In genomic region chr7:74043562-74044138, GRCm38 (mm10) we compare ENCODE assay signal across 12 mouse cellular contexts. TPM values are rescaled to one million over a fixed set of nuclear protein-coding genes. Genes with fewer than 3 reads are reported as not detected.
A peak's percentile ranks its signal among the peaks of the same experiment; 100 is the strongest.
DNase-seq lines count a peak whose midpoint lies in the region; ATAC-seq and TF ChIP-seq lines count a peak whose summit lies in the region.
"Had no signal": no experiment of that assay in that cellular context is flagged by ENCODE, and none has a peak within 500 bp of the region (broad histone marks: within the 10 kb centered on the region; RNA-seq: fewer than 3 reads in every experiment).

No protein-coding gene starts in this region.

- no peaks in the 10 kb centered on the region for H3K27me3 ChIP-seq in forebrain, embryonic 14.5 days (replicated peaks; ENCODE audit: control insufficient read depth, insufficient read depth, low read length)
- 0 out of 2 replicates have a peak, but pooled peaks cover 3% of the 10 kb centered on the region for H3K27me3 ChIP-seq in forebrain, postnatal 0 days (ENCODE audit: insufficient read depth, low read length)

- 52% methylated on average over 13 of the region's 13 CpGs for WGBS in forebrain, embryonic 14.5 days
- WGBS in forebrain, postnatal 0 days: 48% methylated on average over 13 of the region's 13 CpGs

- no peaks in the 10 kb centered on the region for H3K9me3 ChIP-seq in forebrain, embryonic 14.5 days (replicated peaks; ENCODE audit: control insufficient read depth, low read length)
- H3K9me3 ChIP-seq in forebrain, postnatal 0 days (ENCODE audit: low read length): no peaks in the 10 kb centered on the region
- H3K9me3 ChIP-seq: forebrain, embryonic 13.5 days; midbrain, embryonic 13.5 days had no signal

- peak; percentile 20 for DNase-seq in forebrain, embryonic 14.5 days (ENCODE audit: low spot score)
- DNase-seq in forebrain, postnatal 0 days: no peak
- DNase-seq in adrenal gland, postnatal 25 days: peak; percentile 37
- peak; percentile 4 to 24 for DNase-seq in heart, postnatal 36 days
- DNase-seq in kidney, postnatal 4 days: peak; percentile 74 to 83
- no peak for DNase-seq in T-cell, adult 2 months (ENCODE audit: low spot score)
- DNase-seq in right cerebral cortex, adult 18-20 months: no peak
- no peak for DNase-seq in layer of hippocampus, postnatal 25 days (ENCODE audit: extremely low spot score in 1 of 2, low spot score in 1 of 2)
- DNase-seq: layer of hippocampus, postnatal 36 days had no signal

- no peak overlapping the region for H3K9ac ChIP-seq in forebrain, embryonic 14.5 days (ENCODE audit: low read length)
- H3K9ac ChIP-seq in forebrain, postnatal 0 days: no peak overlapping the region
- H3K9ac ChIP-seq: forebrain, embryonic 13.5 days; midbrain, embryonic 13.5 days had no signal

- H3K36me3 ChIP-seq in forebrain, embryonic 14.5 days (ENCODE audit: control insufficient read depth, insufficient read depth, low read length): no peaks in the 10 kb centered on the region
- H3K36me3 ChIP-seq in forebrain, postnatal 0 days (ENCODE audit: insufficient read depth): no peaks in the 10 kb centered on the region
- H3K36me3 ChIP-seq: midbrain, embryonic 13.5 days had no signal

- no peak for ATAC-seq in forebrain, embryonic 14.5 days
- ATAC-seq in forebrain, postnatal 0 days: no peak
- ATAC-seq: forebrain, embryonic 13.5 days; midbrain, embryonic 13.5 days had no signal

- intact Hi-C loops in heart, postnatal 36 days (cut with DNase I): no loop called here

- H3K4me1 ChIP-seq in forebrain, embryonic 14.5 days (ENCODE audit: control insufficient read depth, insufficient read depth, low read length): no peaks in the 10 kb centered on the region
- H3K4me1 ChIP-seq in forebrain, postnatal 0 days (ENCODE audit: insufficient read depth): no peaks in the 10 kb centered on the region

- no peak overlapping the region for H3K4me2 ChIP-seq in forebrain, embryonic 14.5 days (ENCODE audit: low read length)
- no peak overlapping the region for H3K4me2 ChIP-seq in forebrain, postnatal 0 days (ENCODE audit: low read depth)
- H3K4me2 ChIP-seq: forebrain, embryonic 13.5 days; midbrain, embryonic 13.5 days had no signal

- H3K4me3 ChIP-seq in forebrain, embryonic 14.5 days (ENCODE audit: low read depth, low read length): no peak overlapping the region
- no peak overlapping the region for H3K4me3 ChIP-seq in forebrain, postnatal 0 days (ENCODE audit: low read depth, low read length)
- H3K4me3 ChIP-seq: forebrain, embryonic 13.5 days; midbrain, embryonic 13.5 days had no signal

- H3K27ac ChIP-seq in forebrain, embryonic 14.5 days (ENCODE audit: low read depth, low read length): no peak overlapping the region
- no peak overlapping the region for H3K27ac ChIP-seq in forebrain, postnatal 0 days (ENCODE audit: low read depth, low read length)
- H3K27ac ChIP-seq: forebrain, embryonic 13.5 days; midbrain, embryonic 13.5 days had no signal

- no peak for TF ChIP-seq CTCF in forebrain, postnatal 0 days (IDR thresholded peaks at IDR 0.05; ENCODE audit: low read depth)

RNA-seq across cellular contexts. Expression of gene St8sia2, which starts 30.2 kb away (rescaled TPM):
- polyA plus RNA-seq in forebrain, embryonic 14.5 days (2014; fragmentation: Nextera tagmentation; extraction: Ambion mirVana): 72.5 and 92.1 TPM in 2 replicates
- 59.6 and 75.7 TPM in 2 replicates for total RNA-seq in forebrain, postnatal 0 days (2014; rRNA removed)
- polyA plus RNA-seq in forebrain, postnatal 0 days (2015; fragmentation: Nextera tagmentation; extraction: Ambion mirVana): 69.2 and 84.0 TPM in 2 replicates
- total RNA-seq in adrenal gland, postnatal 25 days (2021): 0.81 and 1.8 TPM in 2 replicates
- under 1 TPM; 0.19 TPM for total RNA-seq in heart, postnatal 36 days (2021)
- total RNA-seq in layer of hippocampus, postnatal 25 days (2021): 1 to 10 TPM; 2.5 to 2.6 TPM
- total RNA-seq: CH12.LX had no signal

Comparison
In these comparisons a context has a peak if more than half of its experiments do, and no peak if none do; other contexts are left out.
1. DNase-seq: peak in forebrain, embryonic 14.5 days (single experiment), adrenal gland, postnatal 25 days (single experiment), heart, postnatal 36 days (2 of 2) and kidney, postnatal 4 days (2 of 2); none in forebrain, postnatal 0 days (single experiment), T-cell, adult 2 months (single experiment), right cerebral cortex, adult 18-20 months (single experiment) and layer of hippocampus, postnatal 25 days (0 of 2).
2. RNA of gene St8sia2, which starts 30.2 kb away (total RNA-seq): 59.6 to 75.7 TPM in forebrain, postnatal 0 days; 2.5 to 2.6 TPM in layer of hippocampus, postnatal 25 days, 0.81 to 1.8 TPM in adrenal gland, postnatal 25 days and 0.19 TPM in heart, postnatal 36 days; every median in the first group is over 10 times any median in the second.